Mouse (Mus musculus): ENCODE results near the gene Gm49388. TPM values are rescaled to one million over a fixed set of nuclear protein-coding genes. Genes with fewer than 3 reads are reported as not detected.

Gene Gm49388
- total RNA-seq, 1 experiment: 1.9 TPM

DNA sequence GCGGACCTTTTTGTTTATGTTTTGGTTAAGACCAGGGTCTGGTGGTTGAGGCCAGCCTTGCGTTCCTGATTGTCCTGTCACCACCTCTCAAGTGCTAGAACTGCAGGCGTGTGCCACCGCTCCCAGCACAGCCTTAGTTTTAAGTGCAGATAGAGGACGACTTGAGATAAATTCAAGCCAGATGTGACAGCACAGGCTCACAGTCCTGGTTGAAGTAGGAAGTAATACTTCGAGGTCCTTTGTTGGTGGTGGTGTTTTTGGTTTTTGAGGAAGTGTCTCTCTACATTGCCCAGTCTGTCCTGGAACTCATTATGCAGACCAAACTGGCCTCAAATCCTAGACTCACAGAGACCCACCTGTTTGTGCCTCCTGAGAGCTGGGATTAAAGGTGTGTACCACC is 25.7 kb upstream of the Gm49388 start:
- Histone ChIP-seq H3K9ac (ENCODE audit: insufficient read depth, low read depth, low read length, poor library complexity, severe bottlenecking) (no peak overlapping the region), H3K4me1 (ENCODE audit: control insufficient read depth in 2 of 2, insufficient read depth in 2 of 2, low read length in 2 of 2, poor library complexity in 1 of 2) (peaks cover 0 to 10% of the 10 kb centered on the region in 2 experiments; a peak in 2 of 4 replicates), H3K4me3 (ENCODE audit: insufficient read depth in 1 of 2, low read depth in 1 of 2, low read length in 2 of 2, poor library complexity in 1 of 2, severe bottlenecking in 1 of 2) (no peak overlapping the region), H3K9me3 (ENCODE audit: control insufficient read depth, insufficient read depth, low read depth, low read length) (no peaks in the 10 kb centered on the region), H3K36me3 (ENCODE audit: control insufficient read depth, insufficient read depth, low read length, poor library complexity, severe bottlenecking) (peaks cover 58% of the 10 kb centered on the region), H3K27ac (ENCODE audit: insufficient read depth, low read depth, low read length, poor library complexity, severe bottlenecking) (no peak overlapping the region)
- DNase-seq (ENCODE audit: low read depth, low spot score): no peak
- in situ Hi-C loops (cut with MboI; ENCODE audit: low sequenced_read_pairs in 2 of 2, unreplicated experiment in 2 of 2): no loop called here
- TF ChIP-seq MAFK (IDR thresholded peaks at IDR 0.05; ENCODE audit: insufficient read depth, low read depth, low read length) (no peak), ZC3H11A (IDR thresholded peaks at IDR 0.05; ENCODE audit: borderline replicate concordance, low read depth, low read length) (no peak), CHD2 (IDR thresholded peaks at IDR 0.05; ENCODE audit: low read depth, low read length) (no peak), ZNF384 (IDR thresholded peaks at IDR 0.05; ENCODE audit: low read depth, low read length) (no peak), HCFC1 (IDR thresholded peaks at IDR 0.05; ENCODE audit: borderline replicate concordance, insufficient read depth, low read length) (no peak)

DNA sequence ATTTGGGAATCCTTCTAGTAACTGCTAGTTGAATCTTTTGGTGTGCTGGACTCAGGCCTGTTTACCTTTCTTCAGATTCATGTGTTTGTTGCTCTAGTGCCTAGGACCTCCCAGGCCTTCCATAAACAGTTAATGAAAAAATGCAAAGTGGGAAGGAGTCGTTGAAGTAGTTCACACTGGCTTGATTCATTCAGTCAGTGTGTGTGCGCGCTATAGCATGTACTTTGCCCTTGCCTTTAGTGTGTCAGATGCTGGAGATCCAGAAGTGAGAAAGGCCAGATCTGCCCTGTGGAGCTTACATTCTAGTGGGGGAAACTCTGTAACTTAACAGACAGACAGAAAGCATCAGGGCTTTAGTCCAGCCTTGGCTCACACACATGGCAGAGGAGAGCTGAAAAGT is 24.9 kb upstream of the Gm49388 start:
- Histone ChIP-seq H3K27ac (ENCODE audit: insufficient read depth, low read depth, low read length, poor library complexity, severe bottlenecking) (no peak overlapping the region), H3K4me1 (ENCODE audit: control insufficient read depth in 2 of 2, insufficient read depth in 2 of 2, low read length in 2 of 2, poor library complexity in 1 of 2) (peaks cover 0 to 7% of the 10 kb centered on the region in 2 experiments; a peak in 2 of 4 replicates), H3K9ac (ENCODE audit: insufficient read depth, low read depth, low read length, poor library complexity, severe bottlenecking) (no peak overlapping the region), H3K36me3 (ENCODE audit: control insufficient read depth, insufficient read depth, low read length, poor library complexity, severe bottlenecking) (peaks cover 53% of the 10 kb centered on the region), H3K9me3 (ENCODE audit: control insufficient read depth, insufficient read depth, low read depth, low read length) (no peaks in the 10 kb centered on the region), H3K4me3 (ENCODE audit: insufficient read depth in 1 of 2, low read depth in 1 of 2, low read length in 2 of 2, poor library complexity in 1 of 2, severe bottlenecking in 1 of 2) (no peak overlapping the region)
- TF ChIP-seq CHD2 (IDR thresholded peaks at IDR 0.05; ENCODE audit: low read depth, low read length): no peak
- TF ChIP-seq ZNF384 (IDR thresholded peaks at IDR 0.05; ENCODE audit: low read depth, low read length): no peak
- no peak for TF ChIP-seq MAFK (IDR thresholded peaks at IDR 0.05; ENCODE audit: insufficient read depth, low read depth, low read length)
- TF ChIP-seq HCFC1 (IDR thresholded peaks at IDR 0.05; ENCODE audit: borderline replicate concordance, insufficient read depth, low read length): no peak
- TF ChIP-seq ZC3H11A (IDR thresholded peaks at IDR 0.05; ENCODE audit: borderline replicate concordance, low read depth, low read length): no peak
- in situ Hi-C loops (cut with MboI; ENCODE audit: low sequenced_read_pairs in 2 of 2, unreplicated experiment in 2 of 2): no loop called here
- DNase-seq (ENCODE audit: low read depth, low spot score): no peak

DNA sequence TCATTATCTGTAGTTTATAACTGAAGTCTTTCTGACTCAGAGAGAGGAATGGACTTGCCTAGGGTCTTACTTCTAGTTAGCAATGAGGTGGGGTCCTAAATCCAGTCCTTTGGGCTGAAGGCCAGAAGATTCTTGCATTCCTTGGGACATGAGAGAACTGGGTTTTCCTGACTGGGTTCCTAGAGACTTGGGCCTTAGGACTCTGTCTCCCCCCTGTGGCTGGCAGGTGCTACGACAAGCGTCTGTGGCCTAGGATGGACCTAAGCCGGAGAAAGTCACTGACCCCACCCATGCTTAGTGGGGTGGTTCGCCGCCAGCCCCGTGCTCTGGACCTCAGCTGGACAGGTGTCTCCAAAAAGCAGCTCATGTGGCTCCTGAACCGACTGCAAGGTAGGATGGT is 24.4 kb upstream of the Gm49388 start:
- no peak for DNase-seq (ENCODE audit: low read depth, low spot score)
- peaks cover 51% of the 10 kb centered on the region for H3K36me3 ChIP-seq (ENCODE audit: control insufficient read depth, insufficient read depth, low read length, poor library complexity, severe bottlenecking)
- H3K4me1 ChIP-seq (ENCODE audit: control insufficient read depth in 2 of 2, insufficient read depth in 2 of 2, low read length in 2 of 2, poor library complexity in 1 of 2): peaks cover 0 to 3% of the 10 kb centered on the region in 2 experiments; a peak in 2 of 4 replicates
- H3K9ac ChIP-seq (ENCODE audit: insufficient read depth, low read depth, low read length, poor library complexity, severe bottlenecking): no peak overlapping the region
- H3K27ac ChIP-seq (ENCODE audit: insufficient read depth, low read depth, low read length, poor library complexity, severe bottlenecking): no peak overlapping the region
- in situ Hi-C loops (cut with MboI; ENCODE audit: low sequenced_read_pairs in 2 of 2, unreplicated experiment in 2 of 2): no loop called here
- no peaks in the 10 kb centered on the region for H3K9me3 ChIP-seq (ENCODE audit: control insufficient read depth, insufficient read depth, low read depth, low read length)
- H3K4me3 ChIP-seq (ENCODE audit: insufficient read depth in 1 of 2, low read depth in 1 of 2, low read length in 2 of 2, poor library complexity in 1 of 2, severe bottlenecking in 1 of 2): no peak overlapping the region
- TF ChIP-seq ZC3H11A (IDR thresholded peaks at IDR 0.05; ENCODE audit: borderline replicate concordance, low read depth, low read length) (peak; percentile 66), MAFK (IDR thresholded peaks at IDR 0.05; ENCODE audit: insufficient read depth, low read depth, low read length) (no peak)

DNA sequence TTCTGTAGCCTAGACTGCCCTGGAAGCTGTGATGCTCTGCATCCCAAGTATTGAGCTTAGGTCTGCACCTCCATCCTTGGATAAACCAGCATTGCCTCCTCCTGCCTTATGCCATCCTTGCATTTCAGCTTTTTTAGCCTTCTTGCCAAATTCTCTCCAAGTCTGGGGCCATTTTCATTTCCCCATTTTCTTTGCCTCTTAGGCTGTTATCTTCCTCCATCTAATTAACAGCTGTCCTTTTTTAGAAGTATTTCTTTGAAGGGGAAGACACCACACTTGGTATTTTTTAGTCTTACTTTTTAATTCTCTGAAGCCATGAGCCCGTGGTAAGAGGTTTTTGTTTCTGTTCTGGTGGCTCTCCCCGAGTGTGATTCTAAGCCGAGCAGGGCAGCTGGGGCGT is 21.8 kb upstream of the Gm49388 start:
- Histone ChIP-seq H3K4me1 (ENCODE audit: control insufficient read depth in 2 of 2, insufficient read depth in 2 of 2, low read length in 2 of 2, poor library complexity in 1 of 2) (peaks cover 0 to 16% of the 10 kb centered on the region in 2 experiments; a peak in 2 of 4 replicates), H3K36me3 (ENCODE audit: control insufficient read depth, insufficient read depth, low read length, poor library complexity, severe bottlenecking) (peaks cover 40% of the 10 kb centered on the region), H3K9me3 (ENCODE audit: control insufficient read depth, insufficient read depth, low read depth, low read length) (no peaks in the 10 kb centered on the region), H3K9ac (ENCODE audit: insufficient read depth, low read depth, low read length, poor library complexity, severe bottlenecking) (no peak overlapping the region), H3K4me3 (ENCODE audit: insufficient read depth in 1 of 2, low read depth in 1 of 2, low read length in 2 of 2, poor library complexity in 1 of 2, severe bottlenecking in 1 of 2) (no peak overlapping the region), H3K27ac (ENCODE audit: insufficient read depth, low read depth, low read length, poor library complexity, severe bottlenecking) (no peak overlapping the region)
- no peak for TF ChIP-seq CHD2 (IDR thresholded peaks at IDR 0.05; ENCODE audit: low read depth, low read length)
- no peak for TF ChIP-seq ZNF384 (IDR thresholded peaks at IDR 0.05; ENCODE audit: low read depth, low read length)
- TF ChIP-seq MAFK (IDR thresholded peaks at IDR 0.05; ENCODE audit: insufficient read depth, low read depth, low read length): no peak
- no peak for TF ChIP-seq ZC3H11A (IDR thresholded peaks at IDR 0.05; ENCODE audit: borderline replicate concordance, low read depth, low read length)
- TF ChIP-seq HCFC1 (IDR thresholded peaks at IDR 0.05; ENCODE audit: borderline replicate concordance, insufficient read depth, low read length): no peak
- DNase-seq (ENCODE audit: low read depth, low spot score): no peak
- in situ Hi-C loops (cut with MboI; ENCODE audit: low sequenced_read_pairs in 2 of 2, unreplicated experiment in 2 of 2): no loop called here

GRCm38 (mm10) chr7:127765756-127766155 is 19.7 kb upstream of the Gm49388 start:
- Histone ChIP-seq H3K9me3 (ENCODE audit: control insufficient read depth, insufficient read depth, low read depth, low read length) (no peaks in the 10 kb centered on the region), H3K36me3 (ENCODE audit: control insufficient read depth, insufficient read depth, low read length, poor library complexity, severe bottlenecking) (peaks cover 38% of the 10 kb centered on the region), H3K4me1 (ENCODE audit: control insufficient read depth in 2 of 2, insufficient read depth in 2 of 2, low read length in 2 of 2, poor library complexity in 1 of 2) (peaks cover 0 to 17% of the 10 kb centered on the region in 2 experiments; a peak in 2 of 4 replicates), H3K9ac (ENCODE audit: insufficient read depth, low read depth, low read length, poor library complexity, severe bottlenecking) (no peak overlapping the region), H3K27ac (ENCODE audit: insufficient read depth, low read depth, low read length, poor library complexity, severe bottlenecking) (no peak overlapping the region), H3K4me3 (ENCODE audit: insufficient read depth in 1 of 2, low read depth in 1 of 2, low read length in 2 of 2, poor library complexity in 1 of 2, severe bottlenecking in 1 of 2) (no peak overlapping the region)
- no peak for DNase-seq (ENCODE audit: low read depth, low spot score)
- TF ChIP-seq ZC3H11A (IDR thresholded peaks at IDR 0.05; ENCODE audit: borderline replicate concordance, low read depth, low read length) (no peak), HCFC1 (IDR thresholded peaks at IDR 0.05; ENCODE audit: borderline replicate concordance, insufficient read depth, low read length) (no peak), ZNF384 (IDR thresholded peaks at IDR 0.05; ENCODE audit: low read depth, low read length) (no peak), MAFK (IDR thresholded peaks at IDR 0.05; ENCODE audit: insufficient read depth, low read depth, low read length) (no peak)
- in situ Hi-C loops (cut with MboI; ENCODE audit: low sequenced_read_pairs in 2 of 2, unreplicated experiment in 2 of 2): no loop called here
